Mouse (Mus musculus): ENCODE measurements around the gene Sult2b1. TPM values are rescaled to one million over a fixed set of nuclear protein-coding genes. Genes with fewer than 3 reads are reported as not detected.
A peak's percentile ranks its signal among the peaks of the same experiment; 100 is the strongest.

Sult2b1 gene
- 210 and 303 TPM in 2 replicates for polyA plus RNA-seq (2012; rRNA removed)

- DNase-seq (ENCODE audit: low read depth, low spot score): no peak
- WGBS: 25% methylated on average over 20 of the region's 20 CpGs
Measured at GRCm38 (mm10) chr7:45784524-45785372, at the start of gene Sult2b1. Sult2b1 (minus strand) TSS chr7:45784669.

GRCm38 (mm10) chr7:45833924-45834323, 49.5 kb upstream of the Sult2b1 start:
- no peak for DNase-seq (ENCODE audit: low read depth, low spot score)
- 11% methylated on average over 31 of the region's 31 CpGs for WGBS

GRCm38 (mm10) chr7:45833148-45833790, 48.8 kb upstream of the Sult2b1 start:
- WGBS: under 1% methylated on average over 82 of the region's 86 CpGs
- DNase-seq (ENCODE audit: low read depth, low spot score): no peak

- WGBS: 14% methylated on average over 30 of the region's 30 CpGs
- no peak for DNase-seq (ENCODE audit: low read depth, low spot score)
Measured at GRCm38 (mm10) chr7:45832428-45832827, 48.0 kb upstream of the Sult2b1 start.

- DNase-seq (ENCODE audit: low read depth, low spot score): no peak
- WGBS: 24% methylated on average over 5 of the region's 5 CpGs
Measured at GRCm38 (mm10) chr7:45831128-45831525, 46.7 kb upstream of the Sult2b1 start.

GRCm38 (mm10) chr7:45830427-45831127, 46.1 kb upstream of the Sult2b1 start, which contains the start of gene Grwd1:
Grwd1 (minus strand) TSS chr7:45830944.
- peak; percentile 73 for DNase-seq (ENCODE audit: low read depth, low spot score)
- under 1% methylated on average over 35 of the region's 35 CpGs for WGBS

GRCm38 (mm10) chr7:45826631-45827030, 42.2 kb upstream of the Sult2b1 start:
- 88% methylated on average over 7 of the region's 7 CpGs for WGBS

GRCm38 (mm10) chr7:45824598-45824997, 40.1 kb upstream of the Sult2b1 start, which contains the start of gene Kcnj14:
Kcnj14 (minus strand) TSS chr7:45824782.
- WGBS: 77% methylated on average over 7 of the region's 7 CpGs
- DNase-seq (ENCODE audit: low read depth, low spot score): no peak

More at GRCm38 (mm10) chr7:45826631-45827030, 42.2 kb upstream of the Sult2b1 start:
- DNase-seq (ENCODE audit: low read depth, low spot score): no peak

GRCm38 (mm10) chr7:45820913-45821312, 36.4 kb upstream of the Sult2b1 start:
- DNase-seq (ENCODE audit: low read depth, low spot score): no peak

- DNase-seq (ENCODE audit: low read depth, low spot score): no peak
- WGBS: 29% methylated on average over 25 of the region's 25 CpGs
Measured at GRCm38 (mm10) chr7:45819843-45820242, 35.4 kb upstream of the Sult2b1 start.

- DNase-seq (ENCODE audit: low read depth, low spot score): no peak
- 63% methylated on average over 2 of the region's 2 CpGs for WGBS
Measured at GRCm38 (mm10) chr7:45815984-45816351, 31.5 kb upstream of the Sult2b1 start.

GRCm38 (mm10) chr7:45815323-45815983, 31.0 kb upstream of the Sult2b1 start:
- DNase-seq (ENCODE audit: low read depth, low spot score): no peak
- WGBS: 78% methylated on average over 10 of the region's 10 CpGs

GRCm38 (mm10) chr7:45814841-45815240, 30.4 kb upstream of the Sult2b1 start:
- 4% methylated on average over 5 of the region's 5 CpGs for WGBS
- DNase-seq (ENCODE audit: low read depth, low spot score): no peak

GRCm38 (mm10) chr7:45813787-45814779, 29.6 kb upstream of the Sult2b1 start, which contains the start of gene Cyth2:
Cyth2 (minus strand) TSS chr7:45814581.
- WGBS: under 1% methylated on average over 92 of the region's 92 CpGs
- DNase-seq (ENCODE audit: low read depth, low spot score): peak; percentile 99

- 88% methylated on average over 8 of the region's 8 CpGs for WGBS
Measured at GRCm38 (mm10) chr7:45812921-45813320, 28.5 kb upstream of the Sult2b1 start.

GRCm38 (mm10) chr7:45809276-45810075, 25.0 kb upstream of the Sult2b1 start:
- 84% methylated on average over 14 of the region's 14 CpGs for WGBS
- no peak for DNase-seq (ENCODE audit: low read depth, low spot score)

More at GRCm38 (mm10) chr7:45812921-45813320, 28.5 kb upstream of the Sult2b1 start:
- no peak for DNase-seq (ENCODE audit: low read depth, low spot score)

- no peak for DNase-seq (ENCODE audit: low read depth, low spot score)
- WGBS: 61% methylated on average over 11 of the region's 11 CpGs
Measured at GRCm38 (mm10) chr7:45808471-45808870, 24.0 kb upstream of the Sult2b1 start.

GRCm38 (mm10) chr7:45805941-45806340, 21.5 kb upstream of the Sult2b1 start:
- WGBS: 68% methylated on average over 5 of the region's 5 CpGs
- no peak for DNase-seq (ENCODE audit: low read depth, low spot score)

Measured in large intestine, adult 2 months (tissue).